Mouse (Mus musculus): ENCODE measurements around the gene Lgmn. TPM values are rescaled to one million over a fixed set of nuclear protein-coding genes. Genes with fewer than 3 reads are reported as not detected.

Lgmn gene
- polyA plus RNA-seq, 1 experiment from 2014 or later = 61.3 TPM

DNA sequence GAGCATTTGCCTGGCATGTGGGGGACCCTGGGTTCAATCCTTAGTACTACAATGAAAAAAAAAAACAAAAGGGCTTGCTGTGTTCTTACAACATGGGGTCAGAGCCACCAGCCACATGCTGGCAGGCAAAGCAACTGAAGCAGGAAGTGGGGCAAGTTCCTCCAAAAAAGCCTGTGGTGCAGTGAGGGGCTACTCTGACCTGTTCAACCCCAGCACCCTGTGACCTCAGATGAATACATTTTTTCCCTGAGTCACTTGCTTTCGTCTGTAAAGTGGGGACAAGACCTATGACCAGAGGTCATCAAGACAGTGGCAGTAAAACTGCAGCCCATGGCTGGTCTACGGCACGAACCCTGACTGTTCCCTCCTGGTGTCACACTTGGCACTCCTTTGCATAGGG, 72.5 kb downstream of the Lgmn start:
- Histone ChIP-seq H3K36me3 (ENCODE audit: control insufficient read depth, insufficient read depth, low read length) (no peaks in the 10 kb centered on the region), H3K27ac (ENCODE audit: low read depth, low read length) (no peak overlapping the region), H3K4me2 (no peak overlapping the region), H3K4me1 (ENCODE audit: control insufficient read depth, insufficient read depth, low read length) (no peaks in the 10 kb centered on the region), H3K9me3 (ENCODE audit: control insufficient read depth, low read length) (no peaks in the 10 kb centered on the region), H3K4me3 (ENCODE audit: low read depth, low read length) (no peak overlapping the region), H3K9ac (ENCODE audit: low read length) (no peak overlapping the region), H3K27me3 (ENCODE audit: control insufficient read depth, insufficient read depth, low read length) (no peaks in the 10 kb centered on the region)
- no peak for DNase-seq (ENCODE audit: low spot score, missing footprints)
- ATAC-seq (ENCODE audit: low FRiP score) = no peak
- 83% methylated on average over 3 of the region's 3 CpGs for whole genome bisulfite sequencing

DNA sequence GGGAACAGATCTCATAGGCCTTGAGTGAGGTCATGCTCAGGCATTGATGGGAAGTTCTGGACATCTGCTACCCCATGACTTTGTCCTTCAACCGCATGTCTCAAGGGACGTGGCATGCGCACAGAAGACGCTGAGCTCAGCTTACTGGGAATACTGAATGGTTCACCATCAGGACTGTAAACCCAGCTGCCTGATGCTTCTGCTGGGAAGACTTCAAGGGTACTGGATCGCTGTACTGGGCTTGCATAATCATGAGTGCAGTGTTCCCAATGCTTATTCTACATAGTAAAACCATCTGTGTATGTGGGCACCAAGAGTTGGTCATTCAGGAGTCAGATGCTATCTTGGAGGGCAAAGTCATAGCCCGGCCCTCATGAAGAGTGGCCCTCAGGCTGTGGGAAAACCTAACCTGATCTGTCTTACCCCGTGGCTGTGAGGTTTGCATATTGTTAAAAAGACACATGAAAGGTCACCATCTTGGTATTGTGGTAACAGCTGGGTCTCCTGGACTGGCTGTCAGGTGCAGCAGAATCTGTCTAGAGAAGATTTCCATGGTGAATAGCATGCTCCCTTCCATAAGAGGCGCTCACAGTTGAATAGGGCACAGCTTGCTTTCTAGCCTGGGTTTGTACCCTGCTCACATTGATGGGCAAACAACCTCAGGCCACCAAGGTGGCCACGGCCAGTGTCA, 73.3 kb downstream of the Lgmn start:
- H3K27me3 ChIP-seq (ENCODE audit: control insufficient read depth, insufficient read depth, low read length) = no peaks in the 10 kb centered on the region
- H3K4me3 ChIP-seq (ENCODE audit: low read depth, low read length) = no peak overlapping the region
- no peak overlapping the region for H3K27ac ChIP-seq (ENCODE audit: low read depth, low read length)
- H3K36me3 ChIP-seq (ENCODE audit: control insufficient read depth, insufficient read depth, low read length) = no peaks in the 10 kb centered on the region
- no peak overlapping the region for H3K9ac ChIP-seq (ENCODE audit: low read length)
- no peaks in the 10 kb centered on the region for H3K9me3 ChIP-seq (ENCODE audit: control insufficient read depth, low read length)
- WGBS = 88% methylated on average over 9 of the region's 9 CpGs
- no peaks in the 10 kb centered on the region for H3K4me1 ChIP-seq (ENCODE audit: control insufficient read depth, insufficient read depth, low read length)
- H3K4me2 ChIP-seq = no peak overlapping the region
- DNase-seq (ENCODE audit: low spot score, missing footprints) (no peak), ATAC-seq (ENCODE audit: low FRiP score) (no peak)

DNA sequence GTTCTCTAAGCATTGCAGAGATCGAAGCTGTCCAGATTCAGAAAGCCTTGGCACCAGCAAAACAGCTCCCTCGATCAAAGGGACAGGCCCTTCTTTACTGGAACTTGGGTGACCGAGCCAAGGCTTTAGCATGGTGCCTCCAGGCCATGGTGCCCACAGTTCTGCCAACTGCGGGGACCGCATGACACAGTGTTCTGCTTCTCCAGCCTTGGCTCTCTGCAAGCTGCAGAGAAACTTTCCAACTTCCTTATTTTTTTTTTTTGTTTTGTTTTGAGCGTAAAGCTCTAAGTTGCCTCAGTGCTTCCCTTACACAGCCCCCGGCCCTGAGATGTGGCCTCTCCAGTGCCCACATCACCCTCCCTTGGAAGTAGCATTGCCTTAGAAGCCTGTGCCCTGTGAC, 74.6 kb downstream of the Lgmn start:
- H3K9ac ChIP-seq (ENCODE audit: low read length) = no peak overlapping the region
- H3K27me3 ChIP-seq (ENCODE audit: control insufficient read depth, insufficient read depth, low read length) = no peaks in the 10 kb centered on the region
- no peak overlapping the region for H3K4me2 ChIP-seq
- H3K9me3 ChIP-seq (ENCODE audit: control insufficient read depth, low read length) = no peaks in the 10 kb centered on the region
- H3K4me3 ChIP-seq (ENCODE audit: low read depth, low read length) = no peak overlapping the region
- 89% methylated on average over 7 of the region's 7 CpGs for WGBS
- H3K27ac ChIP-seq (ENCODE audit: low read depth, low read length) = no peak overlapping the region
- H3K4me1 ChIP-seq (ENCODE audit: control insufficient read depth, insufficient read depth, low read length) = no peaks in the 10 kb centered on the region
- DNase-seq (ENCODE audit: low spot score, missing footprints) (no peak), ATAC-seq (ENCODE audit: low FRiP score) (no peak)
- H3K36me3 ChIP-seq (ENCODE audit: control insufficient read depth, insufficient read depth, low read length) = no peaks in the 10 kb centered on the region

DNA sequence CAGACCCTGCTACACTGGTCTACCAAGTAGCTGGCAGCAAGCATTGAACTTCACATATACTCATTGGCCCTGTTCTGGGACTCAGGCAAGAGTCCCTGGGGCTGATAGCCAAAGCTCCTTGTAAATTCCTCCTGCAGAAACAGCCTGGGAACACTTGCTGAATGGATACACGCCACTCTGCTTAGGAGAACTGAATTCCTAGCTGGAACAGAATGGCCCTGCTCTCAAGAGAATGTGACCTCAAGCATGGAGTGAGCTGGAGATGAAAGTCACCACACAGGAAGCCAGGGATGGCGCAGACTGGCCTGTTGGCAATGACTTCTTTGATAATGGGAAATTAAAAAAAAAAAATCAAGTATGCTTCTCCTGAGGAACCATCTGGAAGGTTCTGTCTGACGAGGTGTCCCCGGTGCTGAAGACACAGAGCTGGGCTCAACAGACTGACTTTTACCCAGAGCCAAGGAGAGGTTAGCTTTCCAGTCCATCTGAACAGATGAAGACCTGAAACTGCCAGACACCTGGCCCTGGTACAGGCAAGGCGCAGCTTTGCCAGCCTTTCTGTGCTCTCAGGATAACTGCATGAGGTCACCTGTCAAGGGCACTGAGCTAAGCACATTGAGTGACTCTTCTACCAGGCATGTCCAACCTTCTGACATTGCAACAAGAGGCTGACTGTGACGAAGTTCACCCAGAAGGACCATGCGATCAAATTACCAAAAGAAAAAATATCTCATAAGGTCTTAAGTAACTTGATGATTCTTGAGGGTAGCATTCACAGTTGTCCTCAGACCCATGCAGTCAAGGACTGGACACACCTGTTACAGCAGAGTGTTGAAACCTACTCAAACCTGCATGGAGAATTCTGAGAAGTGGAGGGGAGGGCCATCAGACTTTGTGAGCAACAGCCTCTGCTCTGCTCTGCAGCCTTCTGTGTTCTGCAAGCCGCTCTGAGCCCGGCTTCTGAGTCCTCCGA, 78.1 kb downstream of the Lgmn start:
- Histone ChIP-seq H3K4me2 (no peak overlapping the region), H3K4me3 (ENCODE audit: low read depth, low read length) (no peak overlapping the region), H3K9ac (ENCODE audit: low read length) (no peak overlapping the region), H3K4me1 (ENCODE audit: control insufficient read depth, insufficient read depth, low read length) (no peaks in the 10 kb centered on the region), H3K27ac (ENCODE audit: low read depth, low read length) (no peak overlapping the region), H3K27me3 (ENCODE audit: control insufficient read depth, insufficient read depth, low read length) (no peaks in the 10 kb centered on the region), H3K9me3 (ENCODE audit: control insufficient read depth, low read length) (no peaks in the 10 kb centered on the region), H3K36me3 (ENCODE audit: control insufficient read depth, insufficient read depth, low read length) (no peaks in the 10 kb centered on the region)
- WGBS = 91% methylated on average over 10 of the region's 10 CpGs
- ATAC-seq (ENCODE audit: low FRiP score) (no peak), DNase-seq (ENCODE audit: low spot score, missing footprints) (no peak)

DNA sequence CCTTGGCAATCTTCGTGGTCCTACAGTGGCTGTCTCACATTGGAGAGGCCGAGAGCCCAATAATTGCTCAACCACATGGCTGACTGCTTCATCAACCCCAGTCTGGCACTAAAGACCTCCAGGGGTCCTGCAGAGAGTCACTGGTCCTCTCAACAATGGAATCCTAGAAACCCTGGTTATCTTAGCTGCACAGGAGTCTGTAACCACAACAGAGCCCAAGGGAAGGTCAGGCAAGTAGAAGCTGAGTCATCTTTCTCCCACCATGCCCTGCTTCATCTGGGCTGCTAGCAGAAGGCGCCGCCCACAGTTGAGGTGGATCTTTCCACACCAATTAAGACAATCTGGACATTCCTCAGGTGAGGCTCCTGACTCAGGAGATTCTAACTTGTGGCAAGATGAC, 80.2 kb downstream of the Lgmn start:
- ATAC-seq (ENCODE audit: low FRiP score) (no peak), DNase-seq (ENCODE audit: low spot score, missing footprints) (no peak)
- Histone ChIP-seq H3K4me3 (ENCODE audit: low read depth, low read length) (no peak overlapping the region), H3K36me3 (ENCODE audit: control insufficient read depth, insufficient read depth, low read length) (no peaks in the 10 kb centered on the region), H3K9ac (ENCODE audit: low read length) (no peak overlapping the region), H3K9me3 (ENCODE audit: control insufficient read depth, low read length) (no peaks in the 10 kb centered on the region), H3K4me1 (ENCODE audit: control insufficient read depth, insufficient read depth, low read length) (no peaks in the 10 kb centered on the region), H3K4me2 (no peak overlapping the region), H3K27me3 (ENCODE audit: control insufficient read depth, insufficient read depth, low read length) (no peaks in the 10 kb centered on the region), H3K27ac (ENCODE audit: low read depth, low read length) (no peak overlapping the region)
- 90% methylated on average over 4 of the region's 4 CpGs for whole genome bisulfite sequencing

DNA sequence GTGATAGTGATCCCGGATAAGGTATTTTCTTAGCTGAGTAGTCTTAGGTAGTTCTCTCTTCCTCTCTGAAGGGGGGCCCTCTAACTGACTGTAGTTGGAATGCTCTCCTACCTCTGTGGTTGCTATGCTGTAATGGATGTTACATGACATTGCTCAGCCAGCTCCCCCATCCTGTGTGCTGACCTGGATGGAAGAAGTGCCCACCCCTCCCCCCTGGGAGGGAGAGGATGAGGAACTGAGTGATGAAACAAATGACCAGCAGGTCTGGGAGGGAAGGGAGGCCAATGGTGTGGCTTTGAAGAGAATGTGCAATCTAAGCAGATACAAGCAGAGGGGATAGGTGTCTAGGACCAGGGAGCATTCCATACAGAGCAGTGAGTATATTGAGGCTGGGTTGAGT, 82.8 kb downstream of the Lgmn start:
- Histone ChIP-seq H3K4me1 (ENCODE audit: control insufficient read depth, insufficient read depth, low read length) (no peaks in the 10 kb centered on the region), H3K36me3 (ENCODE audit: control insufficient read depth, insufficient read depth, low read length) (no peaks in the 10 kb centered on the region), H3K27me3 (ENCODE audit: control insufficient read depth, insufficient read depth, low read length) (no peaks in the 10 kb centered on the region), H3K27ac (ENCODE audit: low read depth, low read length) (no peak overlapping the region), H3K9me3 (ENCODE audit: control insufficient read depth, low read length) (no peaks in the 10 kb centered on the region), H3K4me2 (no peak overlapping the region), H3K4me3 (ENCODE audit: low read depth, low read length) (no peak overlapping the region), H3K9ac (ENCODE audit: low read length) (no peak overlapping the region)
- DNase-seq (ENCODE audit: low spot score, missing footprints) = no peak
- ATAC-seq (ENCODE audit: low FRiP score) = no peak
- 80% methylated on average over 1 of the region's 1 CpGs for WGBS

DNA sequence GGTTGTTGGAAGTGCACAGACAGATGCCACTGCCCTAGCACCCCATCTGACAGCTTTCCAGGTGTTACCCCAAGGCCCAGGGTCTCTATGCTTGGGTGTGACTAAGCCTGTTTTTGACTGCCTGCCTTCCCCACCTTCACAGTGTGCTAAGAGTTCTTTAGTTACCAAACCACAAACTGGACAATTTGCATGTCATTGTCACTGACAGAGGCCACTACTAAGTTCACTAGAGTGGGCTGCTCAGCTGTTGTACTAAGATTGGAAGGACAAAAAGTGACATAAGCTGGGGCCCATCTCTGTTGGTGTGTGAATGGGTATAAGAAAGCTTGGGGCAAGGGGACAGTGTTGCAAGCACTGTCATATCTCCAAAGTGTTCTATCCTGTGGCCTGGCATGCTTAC, 83.8 kb downstream of the Lgmn start:
- H3K4me3 ChIP-seq (ENCODE audit: low read depth, low read length) = no peak overlapping the region
- ATAC-seq (ENCODE audit: low FRiP score) = no peak

DNA sequence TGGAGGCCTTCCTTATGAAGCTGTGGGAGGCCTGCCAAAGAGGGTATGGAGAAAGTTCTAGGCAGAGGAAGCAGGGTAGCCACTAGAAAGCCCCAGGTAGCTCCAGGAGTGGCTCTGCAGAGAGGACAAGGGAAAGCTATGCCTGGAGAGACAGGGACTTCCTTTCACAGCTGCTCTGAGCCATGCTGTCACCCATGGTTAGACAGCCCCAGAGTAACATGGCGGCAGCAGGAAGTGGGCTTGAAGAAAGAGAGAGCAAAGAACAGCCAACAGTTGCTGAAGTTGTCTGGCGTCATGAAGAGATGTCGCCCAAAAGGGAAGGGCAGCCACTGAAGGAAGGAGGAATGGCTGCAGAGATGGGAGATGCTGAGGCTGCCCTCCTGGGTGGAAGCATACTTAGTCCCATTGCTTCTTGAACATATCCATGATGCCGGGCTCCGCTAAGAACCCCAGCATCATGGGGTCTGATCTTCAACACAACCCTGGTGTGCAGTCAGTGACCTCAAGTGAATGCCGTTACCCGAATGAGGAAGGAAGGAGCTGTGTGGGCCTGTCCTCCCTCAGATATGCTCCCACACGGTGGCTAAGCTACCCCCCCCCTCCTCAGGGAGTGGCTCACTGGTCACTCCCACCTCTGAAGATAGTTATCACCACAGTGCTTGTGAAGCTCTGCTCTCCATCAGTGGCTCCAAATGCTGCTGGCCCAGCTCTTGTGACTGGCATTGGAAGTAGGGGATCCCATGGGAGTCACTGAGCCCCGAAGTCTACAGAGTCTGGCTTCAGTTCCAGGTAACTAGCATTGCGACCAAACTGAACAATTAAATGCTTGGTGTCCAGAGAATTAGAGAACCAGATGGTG, 85.3 kb downstream of the Lgmn start:
- no peaks in the 10 kb centered on the region for H3K36me3 ChIP-seq (ENCODE audit: control insufficient read depth, insufficient read depth, low read length)
- H3K9ac ChIP-seq (ENCODE audit: low read length) = no peak overlapping the region
- H3K9me3 ChIP-seq (ENCODE audit: control insufficient read depth, low read length) = no peaks in the 10 kb centered on the region
- ATAC-seq (ENCODE audit: low FRiP score) = no peak
- H3K4me3 ChIP-seq (ENCODE audit: low read depth, low read length) = no peak overlapping the region
- H3K27me3 ChIP-seq (ENCODE audit: control insufficient read depth, insufficient read depth, low read length) = no peaks in the 10 kb centered on the region
- DNase-seq (ENCODE audit: low spot score, missing footprints) = no peak
- H3K4me2 ChIP-seq = no peak overlapping the region
- no peaks in the 10 kb centered on the region for H3K4me1 ChIP-seq (ENCODE audit: control insufficient read depth, insufficient read depth, low read length)
- no peak overlapping the region for H3K27ac ChIP-seq (ENCODE audit: low read depth, low read length)
- WGBS = 83% methylated on average over 10 of the region's 10 CpGs

More for the DNA sequence above, 83.8 kb downstream of the Lgmn start:
- H3K4me2 ChIP-seq = no peak overlapping the region
- no peaks in the 10 kb centered on the region for H3K4me1 ChIP-seq (ENCODE audit: control insufficient read depth, insufficient read depth, low read length)
- H3K27me3 ChIP-seq (ENCODE audit: control insufficient read depth, insufficient read depth, low read length) = no peaks in the 10 kb centered on the region
- no peaks in the 10 kb centered on the region for H3K36me3 ChIP-seq (ENCODE audit: control insufficient read depth, insufficient read depth, low read length)
- H3K9me3 ChIP-seq (ENCODE audit: control insufficient read depth, low read length) = no peaks in the 10 kb centered on the region
- DNase-seq (ENCODE audit: low spot score, missing footprints) = no peak
- H3K27ac ChIP-seq (ENCODE audit: low read depth, low read length) = no peak overlapping the region
- no peak overlapping the region for H3K9ac ChIP-seq (ENCODE audit: low read length)

Data from midbrain, embryonic 11.5 days (tissue).